Mouse (Mus musculus): Measurements from ENCODE around the gene Stpg2. TPM values are rescaled to one million over a fixed set of nuclear protein-coding genes. Genes with fewer than 3 reads are reported as not detected.

The Stpg2 gene
- total and polyA plus RNA-seq, 2 experiments from 2014 or later: 0.16 TPM; not detected in 1

GRCm38 (mm10) chr3:139191541-139191940 lies 14.0 kb upstream of the Stpg2 start:
- TF ChIP-seq CTCF (IDR thresholded peaks at IDR 0.05): no peak
- no peak for DNase-seq (ENCODE audit: low spot score)
- no peak overlapping the region for H3K27ac ChIP-seq (ENCODE audit: low read depth, low read length)
- 71% methylated on average over 1 of the region's 1 CpGs for WGBS
- no peaks in the 10 kb centered on the region for H3K9me3 ChIP-seq (ENCODE audit: low read length)
- H3K4me2 ChIP-seq (ENCODE audit: low read depth, low read length, poor library complexity, severe bottlenecking): no peak overlapping the region
- H3K36me3 ChIP-seq (ENCODE audit: insufficient read depth, low read length): no peaks in the 10 kb centered on the region
- no peak overlapping the region for H3K9ac ChIP-seq (replicated peaks; ENCODE audit: low read length, poor library complexity, severe bottlenecking)
- no peaks in the 10 kb centered on the region for H3K27me3 ChIP-seq (ENCODE audit: insufficient read depth, low read length)
- no peaks in the 10 kb centered on the region for H3K4me1 ChIP-seq (ENCODE audit: insufficient read depth, low read length)
- H3K4me3 ChIP-seq (ENCODE audit: low read depth, low read length): no peak overlapping the region
- no peak for ATAC-seq (ENCODE audit: low FRiP score)

DNA sequence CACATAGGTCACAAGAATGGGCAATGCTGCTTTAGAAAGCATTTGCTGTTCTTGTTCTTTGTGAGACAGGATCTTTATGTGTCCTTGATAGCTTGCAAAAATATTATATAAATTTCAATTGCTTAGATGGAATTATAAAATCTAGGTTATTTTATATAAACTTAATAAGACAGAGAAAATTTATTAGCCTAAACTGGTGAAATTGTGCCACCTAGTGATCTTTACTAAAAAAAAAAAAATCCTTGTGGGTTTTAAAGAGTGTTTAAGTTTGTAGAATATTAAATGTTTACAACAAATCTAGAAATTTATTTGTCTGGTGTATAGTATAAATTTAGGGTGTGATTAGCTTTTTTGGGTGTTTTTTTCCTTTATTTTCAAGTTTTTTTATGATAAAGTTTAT lies 11.6 kb upstream of the Stpg2 start:
- ATAC-seq (ENCODE audit: low FRiP score): no peak
- no peak overlapping the region for H3K9ac ChIP-seq (replicated peaks; ENCODE audit: low read length, poor library complexity, severe bottlenecking)
- DNase-seq (ENCODE audit: low spot score): peak; percentile 14
- TF ChIP-seq CTCF (IDR thresholded peaks at IDR 0.05): peak; percentile 56
- H3K27me3 ChIP-seq (ENCODE audit: insufficient read depth, low read length): no peaks in the 10 kb centered on the region
- no peak overlapping the region for H3K4me3 ChIP-seq (ENCODE audit: low read depth, low read length)
- no peak overlapping the region for H3K4me2 ChIP-seq (ENCODE audit: low read depth, low read length, poor library complexity, severe bottlenecking)
- no peaks in the 10 kb centered on the region for H3K4me1 ChIP-seq (ENCODE audit: insufficient read depth, low read length)
- H3K27ac ChIP-seq (ENCODE audit: low read depth, low read length): no peak overlapping the region
- H3K9me3 ChIP-seq (ENCODE audit: low read length): no peaks in the 10 kb centered on the region
- no peaks in the 10 kb centered on the region for H3K36me3 ChIP-seq (ENCODE audit: insufficient read depth, low read length)

- no peaks in the 10 kb centered on the region for H3K4me1 ChIP-seq (ENCODE audit: insufficient read depth, low read length)
- H3K36me3 ChIP-seq (ENCODE audit: insufficient read depth, low read length): no peaks in the 10 kb centered on the region
- ATAC-seq (ENCODE audit: low FRiP score) (no peak), DNase-seq (ENCODE audit: low spot score) (no peak)
- no peak overlapping the region for H3K4me3 ChIP-seq (ENCODE audit: low read depth, low read length)
- H3K27me3 ChIP-seq (ENCODE audit: insufficient read depth, low read length): peaks cover 10% of the 10 kb centered on the region
- H3K9me3 ChIP-seq (ENCODE audit: low read length): no peaks in the 10 kb centered on the region
- 65% methylated on average over 3 of the region's 3 CpGs for WGBS
- H3K9ac ChIP-seq (replicated peaks; ENCODE audit: low read length, poor library complexity, severe bottlenecking): no peak overlapping the region
- H3K4me2 ChIP-seq (ENCODE audit: low read depth, low read length, poor library complexity, severe bottlenecking): no peak overlapping the region
- no peak for TF ChIP-seq CTCF (IDR thresholded peaks at IDR 0.05)
- no peak overlapping the region for H3K27ac ChIP-seq (ENCODE audit: low read depth, low read length)
Measured at GRCm38 (mm10) chr3:139198412-139198811, 7.1 kb upstream of the Stpg2 start.

GRCm38 (mm10) chr3:139200324-139200723 lies 5.2 kb upstream of the Stpg2 start:
- H3K27ac ChIP-seq (ENCODE audit: low read depth, low read length): no peak overlapping the region
- TF ChIP-seq CTCF (IDR thresholded peaks at IDR 0.05): no peak
- no peak overlapping the region for H3K9ac ChIP-seq (replicated peaks; ENCODE audit: low read length, poor library complexity, severe bottlenecking)
- no peak for DNase-seq (ENCODE audit: low spot score)
- H3K27me3 ChIP-seq (ENCODE audit: insufficient read depth, low read length): peaks cover 23% of the 10 kb centered on the region
- no peak overlapping the region for H3K4me3 ChIP-seq (ENCODE audit: low read depth, low read length)
- H3K36me3 ChIP-seq (ENCODE audit: insufficient read depth, low read length): no peaks in the 10 kb centered on the region
- ATAC-seq (ENCODE audit: low FRiP score): no peak
- no peaks in the 10 kb centered on the region for H3K4me1 ChIP-seq (ENCODE audit: insufficient read depth, low read length)
- H3K9me3 ChIP-seq (ENCODE audit: low read length): no peaks in the 10 kb centered on the region
- no peak overlapping the region for H3K4me2 ChIP-seq (ENCODE audit: low read depth, low read length, poor library complexity, severe bottlenecking)
- 81% methylated on average over 3 of the region's 3 CpGs for WGBS

- ATAC-seq (ENCODE audit: low FRiP score) (no peak), DNase-seq (ENCODE audit: low spot score) (no peak)
- no peak for TF ChIP-seq CTCF (IDR thresholded peaks at IDR 0.05)
- Histone ChIP-seq H3K4me3 (ENCODE audit: low read depth, low read length) (no peak overlapping the region), H3K27ac (ENCODE audit: low read depth, low read length) (no peak overlapping the region), H3K9me3 (ENCODE audit: low read length) (no peaks in the 10 kb centered on the region), H3K36me3 (ENCODE audit: insufficient read depth, low read length) (no peaks in the 10 kb centered on the region), H3K9ac (replicated peaks; ENCODE audit: low read length, poor library complexity, severe bottlenecking) (no peak overlapping the region), H3K27me3 (ENCODE audit: insufficient read depth, low read length) (no peaks in the 10 kb centered on the region), H3K4me1 (ENCODE audit: insufficient read depth, low read length) (no peaks in the 10 kb centered on the region), H3K4me2 (ENCODE audit: low read depth, low read length, poor library complexity, severe bottlenecking) (no peak overlapping the region)
- WGBS: 73% methylated on average over 9 of the region's 9 CpGs
Measured at GRCm38 (mm10) chr3:139216945-139217344, 11.5 kb downstream of the Stpg2 start.

- no peaks in the 10 kb centered on the region for H3K36me3 ChIP-seq (ENCODE audit: insufficient read depth, low read length)
- no peak overlapping the region for H3K9ac ChIP-seq (replicated peaks; ENCODE audit: low read length, poor library complexity, severe bottlenecking)
- DNase-seq (ENCODE audit: low spot score): peak; percentile 7
- H3K9me3 ChIP-seq (ENCODE audit: low read length): no peaks in the 10 kb centered on the region
- no peak overlapping the region for H3K27ac ChIP-seq (ENCODE audit: low read depth, low read length)
- ATAC-seq (ENCODE audit: low FRiP score): no peak
- H3K4me3 ChIP-seq (ENCODE audit: low read depth, low read length): no peak overlapping the region
- H3K27me3 ChIP-seq (ENCODE audit: insufficient read depth, low read length): no peaks in the 10 kb centered on the region
- H3K4me2 ChIP-seq (ENCODE audit: low read depth, low read length, poor library complexity, severe bottlenecking): no peak overlapping the region
- 66% methylated on average over 3 of the region's 3 CpGs for WGBS
- no peaks in the 10 kb centered on the region for H3K4me1 ChIP-seq (ENCODE audit: insufficient read depth, low read length)
- TF ChIP-seq CTCF (IDR thresholded peaks at IDR 0.05): no peak
Measured at GRCm38 (mm10) chr3:139225123-139225522, 19.6 kb downstream of the Stpg2 start.
